Mouse (Mus musculus): ENCODE data around the gene Tspan10. TPM values are rescaled to one million over a fixed set of nuclear protein-coding genes. Genes with fewer than 3 reads are reported as not detected.

Gene Tspan10
- polyA plus RNA-seq, 1 experiment from 2014 or later: not detected

DNA sequence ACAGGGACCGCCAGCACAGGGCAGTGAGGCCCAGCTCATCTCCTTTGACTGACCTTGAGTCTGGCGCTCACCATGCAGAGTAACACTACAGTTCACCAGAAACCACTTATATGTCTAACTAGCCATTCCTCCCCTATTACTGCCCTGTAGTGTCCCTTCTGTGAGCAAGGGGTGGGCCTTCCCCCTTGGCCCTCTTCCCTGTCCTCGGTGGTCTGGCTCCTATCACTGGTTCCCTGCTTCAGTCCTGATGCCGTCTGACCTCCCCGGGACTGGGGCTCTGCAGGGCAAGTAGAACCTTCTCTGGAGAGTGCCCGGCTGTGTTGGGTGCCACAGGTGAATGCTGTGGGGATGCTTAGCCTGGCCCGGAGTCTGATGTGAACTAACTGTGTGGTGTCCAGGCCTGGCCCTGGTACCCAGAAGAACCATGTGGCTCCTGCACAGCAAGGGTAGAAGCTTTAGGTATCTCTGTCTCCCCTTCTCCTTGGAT lies 41.0 kb downstream of the Tspan10 start:
- ATAC-seq (ENCODE audit: low read depth) (no peak), DNase-seq (no peak)
- peak overlapping the region; percentile 85 for H3K4me3 ChIP-seq (replicated peaks)
- peak overlapping the region; percentile 93 for H3K9ac ChIP-seq
- H3K9me3 ChIP-seq (replicated peaks): no peaks in the 10 kb centered on the region
- H3K36me3 ChIP-seq: peaks cover 83% of the 10 kb centered on the region
- WGBS (ENCODE audit: insufficient replicate concordance): 82% methylated on average over 7 of the region's 7 CpGs
- H3K4me2 ChIP-seq: peak overlapping the region; percentile 92
- H3K4me1 ChIP-seq (replicated peaks): peaks cover 46% of the 10 kb centered on the region
- H3K27ac ChIP-seq: peak overlapping the region; percentile 60
- H3K27me3 ChIP-seq: no peaks in the 10 kb centered on the region

GRCm38 (mm10) chr11:120484265-120484981 lies 42.0 kb downstream of the Tspan10 start, which contains the start of gene Mrpl12:
Mrpl12 (plus strand) TSS chr11:120484613.
- peak within 1 kb of the TSS; percentile 93 for H3K9ac ChIP-seq
- H3K4me3 ChIP-seq (replicated peaks): peak within 1 kb of the TSS; percentile 85
- WGBS (ENCODE audit: insufficient replicate concordance): under 1% methylated on average over 60 of the region's 60 CpGs
- peak; percentile 89 for ATAC-seq (ENCODE audit: low read depth)
- DNase-seq: peak; percentile 82
- no peaks in the 10 kb centered on the region for H3K9me3 ChIP-seq (replicated peaks)
- H3K36me3 ChIP-seq: peaks cover 81% of the 10 kb centered on the region
- H3K27ac ChIP-seq: peak within 1 kb of the TSS; percentile 80
- peaks cover 56% of the 10 kb centered on the region for H3K4me1 ChIP-seq (replicated peaks)
- no peaks in the 10 kb centered on the region for H3K27me3 ChIP-seq
- H3K4me2 ChIP-seq: peak within 1 kb of the TSS; percentile 92

- Histone ChIP-seq H3K4me3 (replicated peaks) (peak overlapping the region; percentile 85), H3K4me2 (peak overlapping the region; percentile 92), H3K27ac (peak overlapping the region; percentile 80), H3K36me3 (peaks cover 80% of the 10 kb centered on the region), H3K9me3 (replicated peaks) (no peaks in the 10 kb centered on the region), H3K9ac (peak overlapping the region; percentile 93), H3K27me3 (no peaks in the 10 kb centered on the region), H3K4me1 (replicated peaks) (peaks cover 64% of the 10 kb centered on the region)
- no peak for ATAC-seq (ENCODE audit: low read depth)
- 2% methylated on average over 10 of the region's 10 CpGs for whole genome bisulfite sequencing (ENCODE audit: insufficient replicate concordance)
- DNase-seq: no peak
Observed at GRCm38 (mm10) chr11:120485251-120485650, 42.8 kb downstream of the Tspan10 start.

GRCm38 (mm10) chr11:120488516-120488915 lies 46.1 kb downstream of the Tspan10 start:
- Histone ChIP-seq H3K27ac (peak overlapping the region; percentile 24; the same call in 1 of the 2 replicates), H3K9ac (no peak overlapping the region), H3K9me3 (replicated peaks) (no peaks in the 10 kb centered on the region), H3K36me3 (peaks cover 50% of the 10 kb centered on the region), H3K27me3 (no peaks in the 10 kb centered on the region), H3K4me2 (no peak overlapping the region), H3K4me1 (replicated peaks) (peaks cover 88% of the 10 kb centered on the region), H3K4me3 (replicated peaks) (no peak overlapping the region)
- WGBS (ENCODE audit: insufficient replicate concordance): 69% methylated on average over 4 of the region's 4 CpGs
- ATAC-seq (ENCODE audit: low read depth) (no peak), DNase-seq (no peak)

GRCm38 (mm10) chr11:120489054-120489761 lies 46.8 kb downstream of the Tspan10 start:
- peaks cover 55% of the 10 kb centered on the region for H3K36me3 ChIP-seq
- H3K27ac ChIP-seq: peak overlapping the region; percentile 94
- DNase-seq: peak; percentile 71
- H3K27me3 ChIP-seq: no peaks in the 10 kb centered on the region
- WGBS (ENCODE audit: insufficient replicate concordance): 56% methylated on average over 4 of the region's 4 CpGs
- peaks cover 89% of the 10 kb centered on the region for H3K4me1 ChIP-seq (replicated peaks)
- no peaks in the 10 kb centered on the region for H3K9me3 ChIP-seq (replicated peaks)
- ATAC-seq (ENCODE audit: low read depth): peak; percentile 41
- no peak overlapping the region for H3K4me3 ChIP-seq (replicated peaks)
- H3K4me2 ChIP-seq: no peak overlapping the region
- peak overlapping the region; percentile 47; the same call in 1 of the 2 replicates for H3K9ac ChIP-seq

DNA sequence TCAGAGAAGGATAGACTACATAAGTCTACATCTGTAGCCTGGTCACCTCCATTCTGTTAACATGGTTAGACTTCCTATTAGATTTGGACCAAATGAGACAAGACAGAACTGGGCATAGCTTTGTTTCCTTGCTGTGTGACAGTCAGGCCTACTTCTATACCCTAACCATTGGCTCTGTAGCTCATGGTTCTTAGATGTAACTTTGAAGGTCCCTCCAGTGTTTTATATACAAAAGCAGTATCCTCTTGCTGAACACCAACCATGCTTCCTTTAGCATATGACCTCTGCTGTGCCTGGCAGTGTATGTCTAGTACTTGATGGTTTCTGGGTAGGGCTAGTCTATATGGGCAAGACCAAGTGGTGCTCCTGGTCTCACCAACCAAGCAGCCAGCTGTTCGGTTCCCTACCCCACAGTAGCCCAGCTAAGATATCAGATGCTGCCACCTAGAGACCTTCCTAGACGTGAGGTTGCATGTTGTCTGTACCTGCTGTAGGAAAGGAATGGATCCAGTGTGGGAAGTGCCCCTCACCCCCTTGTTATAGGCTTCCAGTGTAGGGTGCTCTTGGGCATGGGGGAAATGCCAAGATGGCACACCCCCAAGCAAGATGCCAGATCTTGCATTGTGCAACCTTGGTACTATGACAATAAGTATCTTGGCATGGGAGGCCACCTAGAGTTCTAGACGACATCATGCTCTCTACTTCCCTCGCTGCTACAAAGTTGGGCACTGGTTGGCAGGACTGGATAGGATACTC lies 48.0 kb downstream of the Tspan10 start:
- Histone ChIP-seq H3K9ac (peak overlapping the region; percentile 18; the same call in 1 of the 2 replicates), H3K9me3 (replicated peaks) (no peaks in the 10 kb centered on the region), H3K36me3 (peaks cover 65% of the 10 kb centered on the region), H3K4me3 (replicated peaks) (no peak overlapping the region), H3K27me3 (no peaks in the 10 kb centered on the region), H3K4me1 (replicated peaks) (peaks cover 83% of the 10 kb centered on the region), H3K4me2 (peak overlapping the region; percentile 94), H3K27ac (peak overlapping the region; percentile 94)
- DNase-seq (no peak), ATAC-seq (ENCODE audit: low read depth) (no peak)
- WGBS (ENCODE audit: insufficient replicate concordance): 30% methylated on average over 4 of the region's 4 CpGs

- Histone ChIP-seq H3K27me3 (no peaks in the 10 kb centered on the region), H3K27ac (peak within 1 kb of the TSS; percentile 94), H3K4me2 (peak within 1 kb of the TSS; percentile 94), H3K4me1 (replicated peaks) (peaks cover 73% of the 10 kb centered on the region), H3K4me3 (replicated peaks) (peak within 1 kb of the TSS; percentile 94), H3K9me3 (replicated peaks) (no peaks in the 10 kb centered on the region), H3K36me3 (peaks cover 67% of the 10 kb centered on the region), H3K9ac (peak within 1 kb of the TSS; percentile 95)
- under 1% methylated on average over 35 of the region's 35 CpGs for WGBS (ENCODE audit: insufficient replicate concordance)
- DNase-seq: peak; percentile 88
- peak; percentile 86 for ATAC-seq (ENCODE audit: low read depth)
Observed at GRCm38 (mm10) chr11:120491317-120492023, 49.0 kb downstream of the Tspan10 start, which contains the start of gene Slc25a10. Slc25a10 (plus strand) TSS chr11:120491840.

DNA sequence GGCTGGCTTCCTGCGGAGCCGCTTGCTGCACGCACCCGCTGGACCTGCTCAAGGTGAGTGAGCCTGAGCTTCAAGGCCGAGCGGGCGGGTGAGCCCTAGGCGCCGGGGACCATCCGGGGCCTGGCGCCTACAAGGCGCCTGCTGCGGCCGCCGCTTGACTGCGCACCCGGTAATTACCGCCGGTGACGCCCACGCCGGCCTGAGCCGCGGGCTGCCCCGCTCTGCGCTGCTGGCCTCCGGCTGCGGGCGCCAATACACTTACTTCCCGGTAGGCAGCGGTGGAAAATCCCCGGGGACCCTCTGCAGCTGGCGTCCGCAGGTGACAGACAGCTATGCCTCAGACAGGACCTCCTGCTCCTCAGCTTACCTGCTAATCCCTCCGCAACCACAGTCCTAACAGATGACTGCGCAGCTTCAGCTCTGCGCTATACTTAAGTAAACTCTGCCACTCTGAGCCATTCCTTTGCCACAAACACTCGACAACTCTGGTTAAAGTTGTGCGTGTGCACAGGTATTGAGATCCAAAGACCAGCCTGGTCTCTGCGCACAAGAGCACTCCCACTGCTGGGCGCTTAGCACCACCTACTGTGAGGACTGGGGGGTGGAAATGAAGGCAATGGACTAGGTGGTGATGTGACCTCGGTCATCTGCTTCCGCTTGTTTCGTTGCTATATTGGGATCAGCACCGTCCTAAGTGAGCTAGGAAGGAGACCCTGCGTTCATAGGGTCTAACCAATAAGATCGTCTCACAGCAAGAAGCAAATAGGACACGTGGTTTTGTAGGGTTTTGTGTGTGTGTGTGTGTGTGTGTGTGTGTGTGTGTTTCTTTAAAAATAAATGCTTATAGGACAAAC lies 49.8 kb downstream of the Tspan10 start:
- peak overlapping the region; percentile 95 for H3K9ac ChIP-seq
- under 1% methylated on average over 48 of the region's 48 CpGs for WGBS (ENCODE audit: insufficient replicate concordance)
- no peaks in the 10 kb centered on the region for H3K27me3 ChIP-seq
- ATAC-seq (ENCODE audit: low read depth): peak; percentile 65
- H3K9me3 ChIP-seq (replicated peaks): no peaks in the 10 kb centered on the region
- peak overlapping the region; percentile 94 for H3K4me2 ChIP-seq
- peak overlapping the region; percentile 94 for H3K4me3 ChIP-seq (replicated peaks)
- DNase-seq: peak; percentile 51
- peak overlapping the region; percentile 94 for H3K27ac ChIP-seq
- H3K36me3 ChIP-seq: peaks cover 67% of the 10 kb centered on the region
- peaks cover 65% of the 10 kb centered on the region for H3K4me1 ChIP-seq (replicated peaks)

GRCm38 (mm10) chr11:120492878-120493203 lies 50.4 kb downstream of the Tspan10 start:
- ATAC-seq (ENCODE audit: low read depth): no peak
- H3K4me1 ChIP-seq (replicated peaks): peaks cover 60% of the 10 kb centered on the region
- DNase-seq: no peak

GRCm38 (mm10) chr11:120493351-120493750 lies 50.9 kb downstream of the Tspan10 start:
- ATAC-seq (ENCODE audit: low read depth): no peak
- Histone ChIP-seq H3K27me3 (no peaks in the 10 kb centered on the region), H3K4me2 (peak overlapping the region; percentile 94), H3K4me3 (replicated peaks) (peak overlapping the region; percentile 94), H3K4me1 (replicated peaks) (peaks cover 55% of the 10 kb centered on the region), H3K9me3 (replicated peaks) (no peaks in the 10 kb centered on the region), H3K27ac (peak overlapping the region; percentile 94), H3K36me3 (peaks cover 67% of the 10 kb centered on the region), H3K9ac (peak overlapping the region; percentile 51)
- 75% methylated on average over 3 of the region's 3 CpGs for WGBS (ENCODE audit: insufficient replicate concordance)
- no peak for DNase-seq

More at GRCm38 (mm10) chr11:120492878-120493203, 50.4 kb downstream of the Tspan10 start:
- Histone ChIP-seq H3K27me3 (no peaks in the 10 kb centered on the region), H3K9ac (peak overlapping the region; percentile 95), H3K36me3 (peaks cover 67% of the 10 kb centered on the region), H3K4me3 (replicated peaks) (peak overlapping the region; percentile 94), H3K4me2 (peak overlapping the region; percentile 94), H3K9me3 (replicated peaks) (no peaks in the 10 kb centered on the region), H3K27ac (peak overlapping the region; percentile 94)
- WGBS (ENCODE audit: insufficient replicate concordance): 40% methylated on average over 3 of the region's 3 CpGs
